ENCODE assay signal across 8 mouse cellular contexts in genomic region chr12:73287609-73288008, GRCm38 (mm10). TPM values are rescaled to one million over a fixed set of nuclear protein-coding genes. Genes with fewer than 3 reads are reported as not detected.
DNase-seq lines count a peak whose midpoint lies in the region; ATAC-seq and TF ChIP-seq lines count a peak whose summit lies in the region.

No protein-coding gene starts in this region.

- no peak for TF ChIP-seq CTCF in G1E (IDR thresholded peaks at IDR 0.05; ENCODE audit: low read depth, low read length)

- H3K27ac ChIP-seq in limb, embryonic 10.5 days = no peak overlapping the region; the same call in 1 of the 2 replicates
- no peak overlapping the region for H3K27ac ChIP-seq in midbrain, embryonic 15.5 days

- 73% methylated on average over 8 of the region's 8 CpGs for WGBS in limb, embryonic 10.5 days
- WGBS in midbrain, embryonic 15.5 days = 77% methylated on average over 8 of the region's 8 CpGs

- no peaks in the 10 kb centered on the region for H3K9me3 ChIP-seq in G1E (replicated peaks)
- H3K9me3 ChIP-seq in limb, embryonic 10.5 days (replicated peaks) = no peaks in the 10 kb centered on the region
- H3K9me3 ChIP-seq in midbrain, embryonic 15.5 days = no peaks in the 10 kb centered on the region

- peaks cover 45% of the 10 kb centered on the region for H3K4me1 ChIP-seq in G1E (ENCODE audit: insufficient read depth, low read depth, low read length)
- H3K4me1 ChIP-seq in limb, embryonic 10.5 days = peaks cover 21% of the 10 kb centered on the region
- H3K4me1 ChIP-seq in midbrain, embryonic 15.5 days = peaks cover 30% of the 10 kb centered on the region

- peak overlapping the region; percentile 84 for H3K9ac ChIP-seq in midbrain, embryonic 15.5 days

- H3K4me3 ChIP-seq in G1E (ENCODE audit: low read depth, low read length) = peak overlapping the region; percentile 76; the same call in 1 of the 2 replicates
- H3K4me3 ChIP-seq in limb, embryonic 10.5 days = peak overlapping the region; percentile 84
- H3K4me3 ChIP-seq in midbrain, embryonic 15.5 days = peak overlapping the region; percentile 64

- peak; percentile 37; the same call in 1 of the 2 replicates for ATAC-seq in G1E (ENCODE audit: extremely low read depth, insufficient number of reproducible peaks, low FRiP score, poor library complexity, severe bottlenecking)
- no peak for ATAC-seq in midbrain, embryonic 15.5 days (replicated peaks)

- no peaks in the 10 kb centered on the region for H3K27me3 ChIP-seq in G1E (ENCODE audit: insufficient read depth, low read length)
- H3K27me3 ChIP-seq in limb, embryonic 10.5 days (ENCODE audit: low read depth, poor library complexity, severe bottlenecking) = no peaks in the 10 kb centered on the region
- H3K27me3 ChIP-seq in midbrain, embryonic 15.5 days (replicated peaks) = no peaks in the 10 kb centered on the region

- DNase-seq in G1E (ENCODE audit: low spot score) = peak; percentile 36
- peak; percentile 14 for DNase-seq in c-Kit-positive CD71-positive TER-119-positive erythroid progenitor cells, embryonic 14.5 days (ENCODE audit: low spot score)
- DNase-seq in heart, postnatal 14 days = peak; percentile 21
- no peak for DNase-seq in limb, embryonic 10.5 days (ENCODE audit: low spot score)
- DNase-seq in ovary, postnatal 36 days (ENCODE audit: low spot score) = no peak
- DNase-seq in testis, postnatal 10 days (ENCODE audit: low spot score) = no peak
- no peak for DNase-seq in embryo, embryonic 10.5 days (ENCODE audit: low spot score)

- peak overlapping the region; percentile 73 for H3K4me2 ChIP-seq in midbrain, embryonic 15.5 days

- intact Hi-C loops in heart, postnatal 14 days (cut with DNase I) = loop anchor here (2.0 to 10.0 kb wide), 4 partner anchors 80 to 243 kb away; partner anchors contain the start of gene Mnat1

- peaks cover 55% of the 10 kb centered on the region for H3K36me3 ChIP-seq in G1E (replicated peaks)
- peaks cover 40% of the 10 kb centered on the region for H3K36me3 ChIP-seq in limb, embryonic 10.5 days
- no peaks in the 10 kb centered on the region for H3K36me3 ChIP-seq in midbrain, embryonic 15.5 days (replicated peaks)

RNA-seq across cellular contexts. Expression of gene Slc38a6, which starts 1.0 kb away (rescaled TPM):
- total RNA-seq in G1E (2014; fragmentation: Nextera tagmentation) (17.5 and 26.3 TPM in 2 replicates), G1E (2017) (12.5 and 14.9 TPM in 2 replicates)
- 2.7 TPM in 2 replicates for polyA plus RNA-seq in G1E (2012)
- total RNA-seq in heart, postnatal 14 days (2021) = 1 to 10 TPM; 6.2 to 6.9 TPM
- 8.6 and 10.8 TPM in 2 replicates for polyA plus RNA-seq in limb, embryonic 10.5 days (2016; fragmentation: Nextera tagmentation; extraction: Ambion mirVana)
- polyA plus RNA-seq in midbrain, embryonic 15.5 days (2015; fragmentation: Nextera tagmentation; extraction: Ambion mirVana) = 9.8 and 11.0 TPM in 2 replicates

RNA-seq across cellular contexts. Expression of gene Trmt5, which starts 1.1 kb away (rescaled TPM):
- 64.1 and 74.6 TPM in 2 replicates for total RNA-seq in G1E (2014; fragmentation: Nextera tagmentation)
- total RNA-seq in G1E (2017) = 69.1 and 70.6 TPM in 2 replicates
- polyA plus RNA-seq in G1E (2012) = 2.1 and 2.3 TPM in 2 replicates
- 10 to 100 TPM; 42.6 to 47.3 TPM for total RNA-seq in heart, postnatal 14 days (2021)
- 23.3 and 24.5 TPM in 2 replicates for polyA plus RNA-seq in limb, embryonic 10.5 days (2016; fragmentation: Nextera tagmentation; extraction: Ambion mirVana)
- 14.8 and 16.6 TPM in 2 replicates for polyA plus RNA-seq in midbrain, embryonic 15.5 days (2015; fragmentation: Nextera tagmentation; extraction: Ambion mirVana)

Comparison
In these comparisons a context has a peak if more than half of its experiments do, and no peak if none do; other contexts are left out.
1. DNase-seq: peak in G1E (single experiment), c-Kit-positive CD71-positive TER-119-positive erythroid progenitor cells, embryonic 14.5 days (single experiment) and heart, postnatal 14 days (2 of 2); none in limb, embryonic 10.5 days (single experiment), ovary, postnatal 36 days (single experiment), testis, postnatal 10 days (single experiment) and embryo, embryonic 10.5 days (single experiment).
2. Peak in every context shown above with its lines, with median percentiles within 50 percentile points of each other: H3K4me3 ChIP-seq.